Mouse (Mus musculus) forebrain, embryonic 12.5 days (tissue): ENCODE data around the gene Hist1h2bn. TPM values are rescaled to one million over a fixed set of nuclear protein-coding genes. Genes with fewer than 3 reads are reported as not detected.
A peak's percentile ranks its signal among the peaks of the same experiment; 100 is the strongest.
"Not testable (repeated sequence)": the region's sequence is repeated elsewhere in the genome, so short reads cannot be mapped to it uniquely, and the experiment has no call there.

Experiments
- ATAC-seq: fragments of 200-750 bp; cut with Nextera tagmentation; 2 replicates; pipeline ENCODE4 v1.8.0; 2017; ENCODE audit warnings: moderate TSS enrichment; ENCODE audit not compliant: low FRiP score
- H3K27ac ChIP-seq: fragments of 300-500 bp; sonication (generic); 2 replicates; pipeline ENCODE4 v1.5.1; 2016; ENCODE audit warnings: mild to moderate bottlenecking
- H3K27me3 ChIP-seq: fragments of 300-500 bp; sonication (generic); 2 replicates; pipeline ENCODE4 v1.6.1; 2016; ENCODE audit warnings: mild to moderate bottlenecking
- H3K36me3 ChIP-seq: fragments of 300-500 bp; sonication (generic); replicated peaks from 2 replicates; pipeline ENCODE4 v1.6.1; 2016; ENCODE audit warnings: mild to moderate bottlenecking
- H3K4me1 ChIP-seq: fragments of 300-500 bp; sonication (generic); 2 replicates; pipeline ENCODE4 v1.6.1; 2016
- H3K4me2 ChIP-seq: fragments of 300-500 bp; sonication (generic); 2 replicates; pipeline ENCODE4 v1.6.1; 2016; ENCODE audit warnings: mild to moderate bottlenecking, moderate library complexity
- H3K4me3 ChIP-seq: fragments of 300-500 bp; sonication (generic); replicated peaks from 2 replicates; pipeline ENCODE4 v1.5.1; 2016; ENCODE audit warnings: mild to moderate bottlenecking
- H3K9ac ChIP-seq: fragments of 300-500 bp; sonication (generic); 2 replicates; pipeline ENCODE4 v1.6.1; 2016; ENCODE audit warnings: mild to moderate bottlenecking
- H3K9me3 ChIP-seq: fragments of 300-500 bp; sonication (generic); 2 replicates; pipeline ENCODE4 v1.6.1; 2016
- WGBS: fragments of 180-500 bp; shearing (Covaris S2); methylation state at CpG from one replicate; pipeline ENCODE4 v1.1.7; 2016; 5-methylcytosine and 5-hydroxymethylcytosine counted together
- polyA plus RNA-seq: library from polyadenylated mRNA; unstranded; fragments of >200 nt; fragmentation: Nextera tagmentation; extraction: Ambion mirVana; gene quantifications from 2 replicates; pipeline ENCODE4 v1.2.1, GENCODE M21; 2016

The Hist1h2bn gene
- polyA plus RNA-seq, 1 experiment from 2014 or later: 4.9 TPM

GRCm38 (mm10) chr13:21755707-21756106 is 1.8 kb downstream of the Hist1h2bn start:
- Histone ChIP-seq H3K9ac (no peak overlapping the region), H3K4me3 (no peak overlapping the region), H3K27me3 (no peaks in the 10 kb centered on the region), H3K36me3 (no peaks in the 10 kb centered on the region), H3K4me1 (peaks cover 20% of the 10 kb centered on the region), H3K9me3 (no peaks in the 10 kb centered on the region), H3K27ac (no peak overlapping the region), H3K4me2 (peak overlapping the region; percentile 38; the same call in 1 of the 2 replicates)
- ATAC-seq: no peak
- 71% methylated on average over 1 of the region's 1 CpGs for WGBS

GRCm38 (mm10) chr13:21778814-21779766 is 25.2 kb downstream of the Hist1h2bn start:
- peak overlapping the region; percentile 74 for H3K4me2 ChIP-seq
- peak overlapping the region; percentile 60 for H3K4me3 ChIP-seq
- peak overlapping the region; percentile 99 for H3K27ac ChIP-seq
- H3K9me3 ChIP-seq: no peaks in the 10 kb centered on the region
- H3K9ac ChIP-seq: peak overlapping the region; percentile 93
- no peaks in the 10 kb centered on the region for H3K27me3 ChIP-seq
- peaks cover 32% of the 10 kb centered on the region for H3K4me1 ChIP-seq
- peak; percentile 83 for ATAC-seq
- 5% methylated on average over 33 of the region's 33 CpGs for WGBS
- no peaks in the 10 kb centered on the region for H3K36me3 ChIP-seq

- peak; percentile 57 for ATAC-seq
- Histone ChIP-seq H3K4me1 (peaks cover 37% of the 10 kb centered on the region), H3K9ac (peak within 1 kb of the TSS; percentile 93), H3K36me3 (no peaks in the 10 kb centered on the region), H3K27me3 (no peaks in the 10 kb centered on the region), H3K4me2 (peak within 1 kb of the TSS; percentile 74), H3K4me3 (peak within 1 kb of the TSS; percentile 60), H3K9me3 (no peaks in the 10 kb centered on the region), H3K27ac (peak within 1 kb of the TSS; percentile 99)
- under 1% methylated on average over 44 of the region's 44 CpGs for WGBS
These were observed 26.1 kb downstream of the Hist1h2bn start, which contains the start of gene Hist1h1b for GRCm38 (mm10) chr13:21779767-21780731. Gene Hist1h1b (minus strand): TSS chr13:21780625.

GRCm38 (mm10) chr13:21781021-21781555 is 27.2 kb downstream of the Hist1h2bn start:
- Histone ChIP-seq H3K4me1 (peaks cover 43% of the 10 kb centered on the region), H3K27ac (peak overlapping the region; percentile 99), H3K4me3 (peak overlapping the region; percentile 60), H3K9ac (no peak overlapping the region), H3K4me2 (peak overlapping the region; percentile 74), H3K9me3 (no peaks in the 10 kb centered on the region), H3K27me3 (no peaks in the 10 kb centered on the region), H3K36me3 (no peaks in the 10 kb centered on the region)
- no peak for ATAC-seq
- WGBS: 45% methylated on average over 6 of the region's 6 CpGs

- WGBS: 93% methylated on average over 1 of the region's 1 CpGs
- H3K4me2 ChIP-seq: no peak overlapping the region
- H3K4me1 ChIP-seq: peaks cover 45% of the 10 kb centered on the region
- no peaks in the 10 kb centered on the region for H3K27me3 ChIP-seq
- H3K4me3 ChIP-seq: no peak overlapping the region
- H3K9me3 ChIP-seq: no peaks in the 10 kb centered on the region
- H3K36me3 ChIP-seq: no peaks in the 10 kb centered on the region
- no peak overlapping the region for H3K9ac ChIP-seq
- no peak for ATAC-seq
- H3K27ac ChIP-seq: peak overlapping the region; percentile 51; the same call in 1 of the 2 replicates
These were observed 27.7 kb downstream of the Hist1h2bn start for GRCm38 (mm10) chr13:21781639-21782038.

GRCm38 (mm10) chr13:21782361-21783254 is 28.7 kb downstream of the Hist1h2bn start:
- peak overlapping the region; percentile 72 for H3K9ac ChIP-seq
- peak overlapping the region; percentile 45 for H3K4me3 ChIP-seq
- H3K36me3 ChIP-seq, ATAC-seq, H3K9me3 ChIP-seq, H3K27me3 ChIP-seq: not testable (repeated sequence)
- H3K4me2 ChIP-seq: peak overlapping the region; percentile 65
- WGBS: under 1% methylated on average over 17 of the region's 35 CpGs
- peak overlapping the region; percentile 93 for H3K27ac ChIP-seq
- peaks cover 45% of the 10 kb centered on the region for H3K4me1 ChIP-seq

- H3K36me3 ChIP-seq: no peaks in the 10 kb centered on the region
- WGBS: 0% methylated on average over 15 of the region's 20 CpGs
- peak; percentile 75 for ATAC-seq
- peak within 1 kb of the TSS; percentile 93 for H3K27ac ChIP-seq
- H3K4me2 ChIP-seq: peak within 1 kb of the TSS; percentile 65
- H3K27me3 ChIP-seq: no peaks in the 10 kb centered on the region
- peak within 1 kb of the TSS; percentile 72 for H3K9ac ChIP-seq
- peaks cover 47% of the 10 kb centered on the region for H3K4me1 ChIP-seq
- no peaks in the 10 kb centered on the region for H3K9me3 ChIP-seq
- H3K4me3 ChIP-seq: peak within 1 kb of the TSS; percentile 45
These were observed 29.3 kb downstream of the Hist1h2bn start, which contains the start of gene Hist1h3i for GRCm38 (mm10) chr13:21783255-21783617. Gene Hist1h3i (minus strand): TSS chr13:21783370.

- Histone ChIP-seq H3K4me1 (peaks cover 49% of the 10 kb centered on the region), H3K9me3 (no peaks in the 10 kb centered on the region), H3K4me3 (peak overlapping the region; percentile 45), H3K36me3 (no peaks in the 10 kb centered on the region), H3K27me3 (no peaks in the 10 kb centered on the region), H3K4me2 (peak overlapping the region; percentile 65), H3K9ac (peak overlapping the region; percentile 36), H3K27ac (peak overlapping the region; percentile 93)
- no peak for ATAC-seq
- 0% methylated on average over 9 of the region's 9 CpGs for WGBS
These were observed 29.8 kb downstream of the Hist1h2bn start for GRCm38 (mm10) chr13:21783734-21784161.

GRCm38 (mm10) chr13:21784311-21784710 is 30.4 kb downstream of the Hist1h2bn start:
- H3K4me3 ChIP-seq: no peak overlapping the region; the same call in 1 of the 2 replicates
- H3K36me3 ChIP-seq: no peaks in the 10 kb centered on the region
- H3K9ac ChIP-seq: peak overlapping the region; percentile 36
- H3K4me1 ChIP-seq: peaks cover 47% of the 10 kb centered on the region
- H3K27me3 ChIP-seq: no peaks in the 10 kb centered on the region
- no peak for ATAC-seq
- peak overlapping the region; percentile 93 for H3K27ac ChIP-seq
- H3K4me2 ChIP-seq: peak overlapping the region; percentile 65
- no peaks in the 10 kb centered on the region for H3K9me3 ChIP-seq
- WGBS: 20% methylated on average over 6 of the region's 6 CpGs

- no peaks in the 10 kb centered on the region for H3K36me3 ChIP-seq
- WGBS: 3% methylated on average over 8 of the region's 8 CpGs
- H3K4me2 ChIP-seq: peak overlapping the region; percentile 53
- peaks cover 39% of the 10 kb centered on the region for H3K4me1 ChIP-seq
- peak overlapping the region; percentile 37 for H3K4me3 ChIP-seq
- H3K9ac ChIP-seq: peak overlapping the region; percentile 58
- no peaks in the 10 kb centered on the region for H3K9me3 ChIP-seq
- H3K27ac ChIP-seq: peak overlapping the region; percentile 94
- no peaks in the 10 kb centered on the region for H3K27me3 ChIP-seq
- no peak for ATAC-seq
These were observed 32.4 kb downstream of the Hist1h2bn start for GRCm38 (mm10) chr13:21786189-21786898.
